Mouse (Mus musculus) CH12.LX (cell line): ENCODE results near the gene Pdha1. TPM values are rescaled to one million over a fixed set of nuclear protein-coding genes. Genes with fewer than 3 reads are reported as not detected.

Experiments used
- DNase-seq: peaks from one replicate; pipeline ENCODE4 v3.0.0-alpha.2; 2013; ENCODE audit errors: extremely low read depth
- H3K27ac ChIP-seq: 2 replicates; pipeline ENCODE4 v1.5.1; 2012; ENCODE audit warnings: low read depth, mild to moderate bottlenecking, control low read depth, moderate library complexity; ENCODE audit not compliant: insufficient read depth
- H3K27me3 ChIP-seq: replicated peaks from 2 replicates; pipeline ENCODE3; 2012; ENCODE audit warnings: inconsistent platforms
- H3K36me3 ChIP-seq, 2 experiments: replicated peaks in 1 of 2; 2 replicates each; pipeline versions ENCODE3 to v1.6.1; 2012; ENCODE audit warnings: inconsistent platforms in 1 of 2, low read length in 1 of 2, mild to moderate bottlenecking in 1 of 2, mixed read lengths in 1 of 2, moderate library complexity in 1 of 2; ENCODE audit not compliant: control insufficient read depth in 1 of 2, insufficient read depth in 1 of 2
- H3K4me1 ChIP-seq, 2 experiments: 2 replicates each; pipeline ENCODE4 v1.6.1; 2012; ENCODE audit warnings: inconsistent platforms in 1 of 2, moderate library complexity in 1 of 2; ENCODE audit not compliant: insufficient read depth in 2 of 2, control insufficient read depth in 1 of 2
- H3K4me2 ChIP-seq: 2 replicates; pipeline ENCODE4 v1.6.1; 2012; ENCODE audit warnings: low read depth, mild to moderate bottlenecking, control low read depth; ENCODE audit not compliant: poor library complexity, insufficient read depth, severe bottlenecking
- H3K4me3 ChIP-seq, 3 experiments: fragments of 150-350 bp in 1 of 3; sonication (generic) in 1 of 3; replicated peaks in 1 of 3; 2 replicates each; pipeline versions ENCODE3 to v1.5.1; 2011 to 2012; ENCODE audit warnings: low read depth in 2 of 3, low read length in 2 of 3, mild to moderate bottlenecking in 2 of 3, moderate library complexity in 2 of 3, control low read depth in 1 of 3, improper control_type of control experiment in 1 of 3, inconsistent platforms in 1 of 3, mixed read lengths in 1 of 3; ENCODE audit not compliant: poor library complexity in 1 of 3
- H3K79me2 ChIP-seq: replicated peaks from 2 replicates; pipeline ENCODE4 v1.6.1; 2012; ENCODE audit warnings: mild to moderate bottlenecking, moderate library complexity; ENCODE audit not compliant: control insufficient read depth, poor library complexity, insufficient read depth, severe bottlenecking; ENCODE audit errors: extremely low read depth
- H3K9ac ChIP-seq: 2 replicates; pipeline ENCODE4 v1.6.1; 2012; ENCODE audit warnings: low read depth, mild to moderate bottlenecking, control low read depth, moderate library complexity; ENCODE audit not compliant: insufficient read depth
- H3K9me3 ChIP-seq: replicated peaks from 2 replicates; pipeline ENCODE3; 2012; ENCODE audit warnings: low read length, inconsistent platforms, mixed read lengths
- CTCF ChIP-seq, 2 experiments: IDR thresholded peaks in 1 of 2; conservative IDR thresholded peaks in 1 of 2; 2 replicates each; pipeline ENCODE4 v1.5.1; 2011 to 2012; ENCODE audit warnings: low read depth in 2 of 2, low read length in 2 of 2, improper control_type of control experiment in 1 of 2, inconsistent platforms in 1 of 2, mild to moderate bottlenecking in 1 of 2, moderate library complexity in 1 of 2
- ELF1 ChIP-seq: IDR thresholded peaks from 2 replicates; pipeline ENCODE4 v1.6.1; 2014; ENCODE audit warnings: low read depth, mild to moderate bottlenecking, inconsistent platforms, low read length, improper control_type of control experiment
- EP300 ChIP-seq: IDR thresholded peaks from 2 replicates; pipeline ENCODE4 v1.6.1; 2011; ENCODE audit warnings: low read length, improper control_type of control experiment
- GABPA ChIP-seq: IDR thresholded peaks from 2 replicates; pipeline ENCODE4 v1.6.1; 2012; ENCODE audit warnings: low read depth, low read length, improper control_type of control experiment, inconsistent platforms; ENCODE audit not compliant: insufficient replicate concordance
- JUND ChIP-seq: conservative IDR thresholded peaks from 2 replicates; pipeline ENCODE4 v1.6.1; 2011; ENCODE audit warnings: low read depth, low read length, improper control_type of control experiment
- MAFK ChIP-seq: IDR thresholded peaks from 2 replicates; pipeline ENCODE4 v1.6.1; 2011; ENCODE audit warnings: low read length, improper control_type of control experiment; ENCODE audit not compliant: insufficient replicate concordance
- MAZ ChIP-seq: IDR thresholded peaks from 2 replicates; pipeline ENCODE4 v1.6.1; 2012; ENCODE audit warnings: low read depth, mild to moderate bottlenecking, inconsistent platforms, low read length, improper control_type of control experiment, moderate library complexity
- MEF2A ChIP-seq: IDR thresholded peaks from 2 replicates; pipeline ENCODE4 v1.6.1; 2014; ENCODE audit warnings: low read depth, mild to moderate bottlenecking, inconsistent platforms, low read length, improper control_type of control experiment, borderline replicate concordance
- MXI1 ChIP-seq: IDR thresholded peaks from 2 replicates; pipeline ENCODE4 v1.6.1; 2011; ENCODE audit warnings: mild to moderate bottlenecking, low read depth, low read length, improper control_type of control experiment
- NELFE ChIP-seq: IDR thresholded peaks from 2 replicates; pipeline ENCODE4 v1.6.1; 2011; ENCODE audit warnings: low read depth, low read length, improper control_type of control experiment
- NRF1 ChIP-seq: IDR thresholded peaks from 2 replicates; pipeline ENCODE4 v1.6.1; 2014; ENCODE audit warnings: low read depth, mild to moderate bottlenecking, inconsistent platforms, low read length, improper control_type of control experiment, moderate library complexity
- POLR2AphosphoS2 ChIP-seq: IDR thresholded peaks from 2 replicates; pipeline ENCODE4 v1.6.1; 2011; ENCODE audit warnings: low read depth, low read length, improper control_type of control experiment
- RAD21 ChIP-seq: IDR thresholded peaks from 2 replicates; pipeline ENCODE4 v1.6.1; 2011; ENCODE audit warnings: low read depth, mild to moderate bottlenecking, low read length, improper control_type of control experiment, moderate library complexity
- RCOR1 ChIP-seq: conservative IDR thresholded peaks from 2 replicates; pipeline ENCODE4 v1.6.1; 2012; ENCODE audit warnings: low read depth, mild to moderate bottlenecking, inconsistent platforms, low read length, improper control_type of control experiment
- SIN3A ChIP-seq: IDR thresholded peaks from 2 replicates; pipeline ENCODE4 v1.6.1; 2012; ENCODE audit warnings: low read length, improper control_type of control experiment, inconsistent platforms
- SMC3 ChIP-seq: IDR thresholded peaks from 2 replicates; pipeline ENCODE4 v1.6.1; 2011; ENCODE audit warnings: low read depth, low read length, improper control_type of control experiment
- TBP ChIP-seq: conservative IDR thresholded peaks from 2 replicates; pipeline ENCODE4 v1.6.1; 2011; ENCODE audit warnings: low read depth, low read length, improper control_type of control experiment
- TCF12 ChIP-seq: IDR thresholded peaks from 2 replicates; pipeline ENCODE4 v1.6.1; 2014; ENCODE audit warnings: low read depth, mild to moderate bottlenecking, inconsistent platforms, low read length, improper control_type of control experiment
- ZC3H11A ChIP-seq: IDR thresholded peaks from 2 replicates; pipeline ENCODE4 v1.6.1; 2012; ENCODE audit warnings: low read depth, mild to moderate bottlenecking, inconsistent platforms, low read length, improper control_type of control experiment
- dilution Hi-C: fragments of 300-500 bp; cut with MboI; formaldehyde crosslinking; loops from 2 replicates; pipeline ENCODE4 v1.14.3; 2020; ENCODE audit warnings: low sequenced_read_pairs; ENCODE audit not compliant: extremely low pct_unique_long_range_greater_than_20kb, extremely low pct_ligation_motif_present
- in situ Hi-C: fragments of 300-500 bp; cut with MboI; formaldehyde crosslinking; loops from 3 replicates; pipeline ENCODE4 v1.14.3; 2019; ENCODE audit warnings: low sequenced_read_pairs, low pct_ligation_motif_present, low pct_unique_long_range_greater_than_20kb, mixed read lengths
- polyA plus RNA-seq: library from polyadenylated mRNA; unstranded; fragments of >175 nt; gene quantifications from 2 replicates; pipeline ENCODE4 v1.2.1, GENCODE M21; 2012; ENCODE audit warnings: low read depth; ENCODE audit not compliant: insufficient read length
- total RNA-seq, 2 experiments: library from RNA; depleted of rRNA; stranded (reverse); fragments of 300-350 nt in 1 of 2; fragments of >200 nt in 1 of 2; gene quantifications; 2 replicates each; pipeline ENCODE4 v1.2.3; 2012 to 2014

Pdha1 gene
- total and polyA plus RNA-seq, 3 experiments: 112 to 153 (median 114) TPM

- DNase-seq: peak; percentile 61
- peaks cover 17 to 34% of the 10 kb centered on the region in 2 experiments for H3K36me3 ChIP-seq
- TF ChIP-seq RAD21 (peak; percentile 73), ELF1 (no peak), TBP (no peak), NRF1 (no peak), JUND (no peak), CTCF (conservative IDR thresholded peaks at IDR 0.05 in 1 of 2, IDR thresholded peaks at IDR 0.05 in 1 of 2; ENCODE audit: low read depth in 2 of 2, low read length in 2 of 2) (peak; percentile 41 to 73; a peak in 3 of 4 replicates), SMC3 (peak; percentile 63), SIN3A (no peak), TCF12 (no peak), MAFK (no peak)
- TF ChIP-seq, all 38 proteins: peak for 3
- H3K79me2 ChIP-seq: no peaks in the 10 kb centered on the region
- no peak overlapping the region for H3K9ac ChIP-seq
- in situ Hi-C loops (loop anchor here (10.0 kb wide), 1 partner anchor 492 kb away; the partner anchor contains the start of gene Sh3kbp1), dilution Hi-C loops (no loop called here)
- H3K27me3 ChIP-seq: no peaks in the 10 kb centered on the region
- no peak overlapping the region for H3K4me2 ChIP-seq
- H3K9me3 ChIP-seq: no peaks in the 10 kb centered on the region
- H3K4me1 ChIP-seq: peaks cover 0 to 11% of the 10 kb centered on the region in 2 experiments; a peak in 2 of 4 replicates
- H3K4me3 ChIP-seq: no peak overlapping the region
- no peak overlapping the region for H3K27ac ChIP-seq
Measured at GRCm38 (mm10) chrX:160116658-160117057, 21.6 kb downstream of the Pdha1 start.

GRCm38 (mm10) chrX:160116074-160116473 is 22.1 kb downstream of the Pdha1 start:
- H3K9me3 ChIP-seq: no peaks in the 10 kb centered on the region
- TF ChIP-seq MAZ (no peak), GABPA (no peak), EP300 (no peak), NELFE (no peak), ZC3H11A (no peak), MXI1 (no peak), TCF12 (no peak), RCOR1 (no peak), MEF2A (no peak), POLR2AphosphoS2 (no peak)
- no peaks in the 10 kb centered on the region for H3K79me2 ChIP-seq
- in situ Hi-C loops: loop anchor here (10.0 kb wide), 1 partner anchor 491 kb away; the partner anchor contains the start of gene Sh3kbp1
- H3K4me3 ChIP-seq: no peak overlapping the region
- H3K27me3 ChIP-seq: no peaks in the 10 kb centered on the region
- dilution Hi-C loops: no loop called here
- peaks cover 0 to 11% of the 10 kb centered on the region in 2 experiments; a peak in 2 of 4 replicates for H3K4me1 ChIP-seq
- H3K27ac ChIP-seq: no peak overlapping the region
- no peak overlapping the region for H3K9ac ChIP-seq
- H3K36me3 ChIP-seq: peaks cover 15 to 28% of the 10 kb centered on the region in 2 experiments
- DNase-seq: no peak
- H3K4me2 ChIP-seq: no peak overlapping the region
